Mouse (Mus musculus) neutrophil, adult 5-6 weeks (primary cell): ENCODE data around the gene Hes6. TPM values are rescaled to one million over a fixed set of nuclear protein-coding genes. Genes with fewer than 3 reads are reported as not detected.

Experiments
- ATAC-seq: fragments of 151-379, 151-347 bp; 2 replicates; pipeline ENCODE4 v1.8.0; 2017; ENCODE audit warnings: mild to moderate bottlenecking, moderate TSS enrichment; ENCODE audit not compliant: insufficient number of reproducible peaks, poor library complexity, low FRiP score, severe bottlenecking; ENCODE audit errors: extremely low read depth
- total RNA-seq: library from RNA; stranded (forward); fragments of 200-1000 nt; gene quantifications from 2 replicates; pipeline ENCODE4 v1.2.3, GENCODE M21; 2017

Gene Hes6
- total RNA-seq, 1 experiment from 2014 or later: 19.1 TPM

DNA sequence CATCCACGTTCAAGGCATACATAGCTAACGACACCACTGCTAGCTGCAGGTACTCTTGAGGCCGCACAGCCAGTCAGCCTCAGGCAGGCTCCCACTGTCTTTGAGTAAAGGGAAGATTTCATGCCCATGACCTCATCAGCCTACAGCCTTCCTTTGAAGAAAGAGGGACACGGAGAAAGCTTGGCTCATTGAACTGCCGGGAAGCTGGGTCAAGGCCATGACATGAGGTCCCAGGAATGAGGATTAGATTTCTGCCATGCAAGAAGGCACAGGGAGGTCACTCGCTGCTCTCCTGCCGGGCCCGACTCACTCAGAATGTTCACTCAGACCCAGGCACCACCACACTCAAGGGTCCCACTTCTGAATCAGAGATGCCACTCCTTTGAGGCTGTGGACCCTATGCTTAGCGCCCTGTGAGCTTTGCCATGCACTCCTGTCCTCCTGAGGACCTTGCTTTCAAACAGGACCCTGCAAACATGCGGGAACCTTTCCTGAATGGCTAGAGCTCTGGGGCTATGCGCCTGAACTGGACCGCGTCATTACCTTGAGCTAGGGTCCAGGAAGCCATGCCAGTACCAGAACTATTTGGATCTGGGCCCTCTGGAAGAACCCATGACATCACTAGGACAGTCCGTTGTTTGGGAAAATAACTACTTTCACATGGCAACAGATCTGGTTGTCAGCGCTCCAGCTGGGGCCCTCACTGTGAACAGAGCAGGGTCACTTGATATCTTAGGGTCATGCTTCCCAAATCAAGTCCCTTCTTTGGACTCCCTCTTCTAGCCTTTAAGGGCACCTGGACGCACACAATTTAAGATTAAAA, 48.8 kb downstream of the Hes6 start:
- no peak for ATAC-seq

DNA sequence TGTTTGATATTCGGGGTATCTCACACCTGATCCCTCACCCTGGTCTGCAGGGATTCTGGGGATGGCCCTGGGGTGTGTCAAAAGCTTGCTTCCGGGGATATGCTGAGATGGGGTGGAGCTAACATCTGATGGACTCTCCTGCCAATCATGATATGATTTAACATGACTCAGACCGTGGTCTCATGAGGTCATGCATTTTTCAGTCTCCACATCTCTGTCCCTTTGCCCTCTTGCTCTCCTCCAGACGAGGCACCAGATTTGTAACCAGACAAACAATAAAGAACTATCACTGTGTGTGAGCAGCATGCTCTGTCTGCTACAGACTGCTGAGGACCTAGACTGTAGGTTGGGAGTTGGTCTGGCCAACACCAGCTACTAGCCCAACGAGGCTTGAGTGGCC, 51.7 kb downstream of the Hes6 start:
- no peak for ATAC-seq

Other genes starting within 250 kb of the Hes6 start
- gene Ramp1, start 234.2 kb downstream of the Hes6 start, total RNA-seq: 10.1 and 10.8 TPM in 2 replicates
- gene Ube2f, start 163.7 kb downstream of the Hes6 start, total RNA-seq: 34.9 and 42.0 TPM in 2 replicates
- 19.5 and 21.2 TPM in 2 replicates for gene Scly, start 115.7 kb downstream of the Hes6 start, total RNA-seq
- 0.12 TPM in 2 replicates for gene Espnl, start 92.0 kb downstream of the Hes6 start, total RNA-seq
- gene Klhl30, start 63.0 kb downstream of the Hes6 start, total RNA-seq: 0.12 TPM in 1 of 2 replicates, not detected in the other
- gene Erfe, start 47.6 kb downstream of the Hes6 start, total RNA-seq: not detected in 2 replicates
- 140 and 154 TPM in 2 replicates for gene Ilkap, start 15.2 kb downstream of the Hes6 start, total RNA-seq
- 6.5 and 15.8 TPM in 2 replicates for gene Per2, start 45.3 kb upstream of the Hes6 start, total RNA-seq
- gene Traf3ip1, start 80.6 kb upstream of the Hes6 start, total RNA-seq: 7.2 and 8.4 TPM in 2 replicates
- gene Asb1, start 126.5 kb upstream of the Hes6 start, total RNA-seq: 10.2 and 10.6 TPM in 2 replicates